Mouse (Mus musculus): ENCODE data around the gene Serping1.
"Not testable (repeated sequence)": the region's sequence is repeated elsewhere in the genome, so short reads cannot be mapped to it uniquely, and the experiment has no call there.

Gene Serping1

DNA sequence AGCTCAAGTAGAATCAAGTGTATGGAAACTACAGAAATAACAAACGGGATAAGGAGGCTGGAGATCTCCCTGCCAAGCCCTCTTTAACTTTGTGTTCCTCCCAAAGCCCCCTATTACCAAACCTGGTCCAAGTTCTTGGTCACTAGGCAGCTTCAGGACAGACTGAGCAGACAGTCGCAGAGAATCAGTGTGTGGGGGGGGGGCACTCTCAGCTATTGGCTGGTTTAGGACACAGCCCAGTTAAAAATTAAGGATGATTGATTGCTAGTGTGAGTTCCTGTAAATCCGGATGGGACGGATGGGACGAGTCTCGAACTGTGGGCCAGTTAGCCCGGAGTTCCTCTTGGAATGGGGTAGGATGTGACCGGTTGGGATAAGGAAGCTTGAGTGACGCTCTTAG is at the start of gene Serping1:
Gene Serping1, minus strand, starts transcription at position 204 of the 400 bp plus-strand sequence.
- DNase-seq (ENCODE audit: low spot score), result no peak

DNA sequence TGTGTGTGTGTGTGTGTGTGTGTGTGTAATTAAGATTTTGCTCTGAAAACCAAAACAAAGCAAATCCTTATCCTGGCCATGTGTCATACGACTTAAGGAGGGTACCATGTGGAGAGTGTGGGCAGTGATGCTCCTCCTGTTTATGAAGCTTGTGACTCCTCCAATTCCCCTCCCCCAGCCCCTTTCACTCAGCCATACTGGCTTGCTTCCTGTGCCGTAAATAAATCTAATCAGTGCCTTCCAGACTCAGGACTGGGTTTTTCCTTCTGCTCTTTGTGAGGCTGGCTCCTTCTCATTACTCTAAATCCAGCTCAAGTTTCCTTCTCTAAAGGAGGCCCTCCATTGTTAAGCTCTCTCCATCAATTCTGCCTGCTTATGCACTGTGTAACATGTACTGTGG is 48.0 kb upstream of the Serping1 start:
- no peak for DNase-seq (ENCODE audit: low spot score)

DNA sequence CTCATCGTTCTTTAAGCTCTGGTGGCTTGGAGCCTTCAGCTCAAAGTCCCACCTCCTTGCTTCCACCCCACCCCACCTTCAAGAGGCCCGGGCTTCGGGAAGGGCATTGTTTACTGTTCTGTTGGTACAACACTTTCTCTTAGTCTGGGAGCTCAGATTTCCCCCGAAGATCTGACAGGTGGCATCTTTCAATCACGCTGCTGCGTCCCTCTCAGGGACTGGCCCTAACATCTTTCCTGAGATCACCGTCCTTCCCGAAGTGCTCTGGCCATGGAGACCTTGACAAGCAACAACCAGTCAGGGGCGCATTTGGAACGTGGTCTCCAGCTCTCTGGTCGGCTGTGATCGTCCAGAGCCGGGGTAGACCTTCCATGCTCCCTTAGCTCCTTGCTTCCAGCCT is 47.3 kb upstream of the Serping1 start, which contains the start of gene Smtnl1:
Gene Smtnl1, minus strand, starts transcription at position 101 of the 400 bp plus-strand sequence.
- DNase-seq (ENCODE audit: low spot score), result no peak

DNA sequence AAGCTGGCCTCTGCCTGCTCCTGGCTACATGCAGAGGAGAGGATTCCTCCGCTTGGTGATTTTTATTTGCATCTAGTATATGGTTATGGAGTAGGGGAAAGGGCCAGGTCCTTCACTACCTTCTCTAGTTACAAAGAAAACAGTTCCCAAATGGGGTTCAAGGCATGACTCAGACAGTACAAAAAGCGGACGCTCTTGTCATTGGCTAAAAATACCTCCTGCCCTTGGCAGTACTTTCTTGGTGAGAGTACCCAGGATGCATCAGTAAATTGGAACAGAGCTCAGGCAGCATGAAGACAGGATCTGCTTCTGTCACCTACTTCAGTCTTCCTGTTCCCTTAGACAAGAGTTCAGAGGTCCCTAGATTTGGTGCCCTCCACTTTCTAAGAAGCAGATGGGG is 44.6 kb upstream of the Serping1 start:
- DNase-seq (ENCODE audit: low spot score), result no peak

DNA sequence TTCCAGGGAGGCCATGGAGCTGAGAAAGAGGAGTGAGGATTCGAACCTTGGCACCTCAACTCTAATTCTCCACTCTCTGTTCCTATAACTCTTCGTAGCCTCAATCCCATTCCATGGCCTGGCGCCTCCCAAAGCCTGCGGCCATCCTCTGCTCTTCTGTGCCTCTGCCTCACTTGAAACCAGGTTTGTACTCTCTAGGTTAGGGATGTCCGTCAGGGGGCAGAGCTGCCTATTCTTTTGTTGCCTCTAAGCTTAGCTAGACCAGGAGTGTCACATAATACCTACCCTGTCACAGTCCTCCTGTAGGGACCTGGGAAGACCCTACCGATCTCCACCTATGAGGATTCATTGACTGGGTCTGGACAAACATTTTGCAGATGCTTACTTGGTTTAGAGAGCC is 37.4 kb upstream of the Serping1 start:
- DNase-seq (ENCODE audit: low spot score), result no peak

DNA sequence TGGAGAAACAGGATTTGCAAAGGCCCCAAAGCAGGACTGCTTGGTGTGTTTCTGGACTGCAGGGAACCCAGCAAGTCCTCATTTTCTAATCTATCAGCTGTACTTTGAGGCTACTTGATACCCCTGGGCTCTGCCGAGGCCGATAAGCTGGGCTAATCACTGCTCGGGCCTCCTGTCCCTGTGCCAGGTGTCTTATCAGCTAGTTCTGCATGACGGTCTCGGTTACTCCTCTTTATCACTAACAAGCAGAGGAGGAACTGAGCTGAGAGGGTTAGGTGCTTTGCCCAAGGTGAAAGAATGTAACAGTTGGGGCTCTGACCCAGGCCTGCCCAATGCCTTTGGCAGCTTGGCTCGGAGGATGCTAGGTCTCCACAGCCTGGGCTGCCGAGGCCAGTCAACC is 36.6 kb upstream of the Serping1 start:
- DNase-seq (ENCODE audit: low spot score), result peak; percentile 13

DNA sequence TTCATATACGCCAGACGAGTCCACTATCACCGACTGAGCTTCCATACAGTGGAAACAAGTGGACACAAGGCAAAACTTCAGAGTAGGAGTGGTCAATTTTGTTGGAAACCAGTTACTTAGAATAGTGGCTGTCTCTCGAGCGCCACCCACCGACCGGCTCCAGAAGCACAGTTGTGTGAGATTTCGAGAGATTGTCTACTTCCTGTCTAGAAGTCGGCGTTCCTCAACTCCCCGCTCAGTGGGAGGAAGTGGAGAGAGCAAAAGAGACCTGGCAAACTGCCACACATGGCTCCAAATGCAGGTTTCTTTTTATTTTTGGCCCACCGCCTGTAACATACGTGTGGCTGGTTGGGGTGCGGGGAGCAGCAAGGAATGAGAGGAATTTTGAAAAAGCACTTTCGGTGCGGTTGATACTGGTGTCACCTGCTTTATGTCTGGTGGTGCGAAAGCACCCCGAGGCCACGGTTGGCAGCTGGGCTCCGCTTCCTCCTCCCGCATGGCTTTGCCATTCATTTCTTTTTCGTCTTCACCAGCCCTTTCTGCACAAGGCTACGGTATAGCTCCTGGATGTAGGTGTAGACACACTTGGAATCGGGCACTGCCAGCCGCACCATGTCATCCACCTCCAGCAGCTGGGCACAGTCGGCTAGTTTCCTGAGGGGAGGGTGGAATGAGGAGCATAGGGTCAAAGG is 35.8 kb upstream of the Serping1 start:
- DNase-seq (ENCODE audit: low spot score), result peak; percentile 88

DNA sequence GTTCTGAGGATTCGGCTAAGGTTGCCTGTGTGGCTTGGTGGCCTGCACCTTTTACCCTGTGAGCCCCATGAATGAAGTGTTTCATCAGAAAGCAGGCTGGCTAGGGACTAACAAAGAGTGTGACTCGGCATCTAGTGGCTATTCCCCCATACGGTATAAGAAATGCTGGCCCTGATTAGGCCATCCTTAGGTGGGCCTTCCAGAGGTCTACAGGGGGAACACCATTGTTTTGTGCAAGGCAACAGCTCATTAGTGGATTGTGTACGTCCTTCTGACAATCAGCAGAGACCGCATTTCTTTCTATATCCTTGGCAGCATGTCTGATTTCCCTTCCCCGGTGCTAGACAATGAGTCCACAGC is 35.3 kb upstream of the Serping1 start:
- no peak for DNase-seq (ENCODE audit: low spot score)

DNA sequence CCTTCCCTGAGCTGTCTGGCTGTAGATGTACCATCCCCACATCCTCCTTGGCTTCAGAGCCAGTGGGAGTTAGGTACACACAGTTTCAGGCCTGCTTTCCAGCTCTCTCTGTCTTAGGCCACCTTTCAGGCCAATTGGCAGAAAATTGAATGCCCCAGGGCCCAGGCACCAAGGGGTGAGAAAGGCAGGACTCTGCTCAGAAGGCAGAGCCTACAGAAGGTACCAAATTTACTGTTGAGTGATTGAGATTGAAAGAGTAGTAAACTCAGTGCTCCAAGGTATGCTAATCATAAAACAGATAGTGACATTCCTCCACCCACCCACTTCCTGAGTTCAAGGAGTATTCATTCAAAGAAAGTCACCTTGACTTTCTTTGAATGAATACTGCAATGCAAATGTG is 34.1 kb upstream of the Serping1 start:
- no peak for DNase-seq (ENCODE audit: low spot score)

DNA sequence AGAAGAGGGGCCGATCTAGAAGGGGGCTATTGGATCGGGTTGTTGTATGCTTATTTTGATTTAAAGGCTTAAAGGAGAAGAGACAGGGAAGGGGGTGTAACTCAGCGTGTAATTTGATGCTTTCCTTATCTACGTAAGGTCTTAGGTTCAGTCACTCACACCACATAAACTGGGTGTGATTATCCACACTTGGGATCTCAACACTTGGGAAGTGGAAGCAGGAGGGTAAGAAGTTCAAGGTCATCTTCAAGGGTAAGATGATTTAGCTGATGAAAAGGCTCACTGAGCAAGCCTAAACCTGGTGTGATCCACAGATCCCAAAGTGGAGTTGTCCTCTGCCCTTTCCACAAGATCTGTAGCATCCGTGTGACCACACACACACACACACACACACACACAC is 31.3 kb upstream of the Serping1 start:
- DNase-seq (ENCODE audit: low spot score), result no peak

DNA sequence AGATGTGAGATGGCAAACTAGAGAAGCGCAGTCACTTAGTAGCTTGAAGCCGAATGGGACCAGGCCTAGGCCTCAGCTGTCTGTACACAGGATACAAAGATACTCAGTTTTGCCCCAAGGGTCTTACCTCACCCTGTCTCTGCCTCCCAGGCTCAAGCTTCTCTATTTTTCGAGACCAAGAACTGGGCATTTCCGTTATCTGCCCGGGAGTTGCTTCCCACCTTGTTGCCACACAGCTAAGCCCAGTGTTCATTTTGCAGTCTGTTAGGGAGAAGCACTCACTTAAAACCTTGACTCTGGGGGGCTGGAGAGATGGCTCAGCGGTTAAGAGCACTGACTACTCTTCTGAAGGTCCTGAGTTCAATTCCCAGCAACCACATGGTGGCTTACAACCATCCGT is 28.7 kb upstream of the Serping1 start:
- no peak for DNase-seq (ENCODE audit: low spot score)

DNA sequence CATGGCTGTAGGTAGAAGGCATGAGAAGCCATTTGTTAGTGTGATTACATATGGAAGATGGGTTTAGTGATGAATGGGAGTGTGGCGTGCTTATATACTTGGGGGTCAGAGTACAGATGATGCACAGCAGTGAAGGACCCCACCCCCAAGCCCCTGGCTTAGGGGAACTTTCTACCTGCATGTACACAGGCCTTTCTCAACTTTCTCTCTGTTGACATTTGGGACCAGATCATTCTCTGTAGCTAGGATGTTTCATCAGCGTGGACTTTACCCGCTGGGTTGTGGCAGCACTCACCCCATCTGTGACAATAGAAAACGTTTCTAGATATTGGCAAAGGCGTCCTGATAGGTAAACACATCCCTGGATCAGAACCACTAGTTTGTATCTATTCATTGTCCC is 26.0 kb upstream of the Serping1 start:
- not testable (repeated sequence) for DNase-seq (ENCODE audit: low spot score)

DNA sequence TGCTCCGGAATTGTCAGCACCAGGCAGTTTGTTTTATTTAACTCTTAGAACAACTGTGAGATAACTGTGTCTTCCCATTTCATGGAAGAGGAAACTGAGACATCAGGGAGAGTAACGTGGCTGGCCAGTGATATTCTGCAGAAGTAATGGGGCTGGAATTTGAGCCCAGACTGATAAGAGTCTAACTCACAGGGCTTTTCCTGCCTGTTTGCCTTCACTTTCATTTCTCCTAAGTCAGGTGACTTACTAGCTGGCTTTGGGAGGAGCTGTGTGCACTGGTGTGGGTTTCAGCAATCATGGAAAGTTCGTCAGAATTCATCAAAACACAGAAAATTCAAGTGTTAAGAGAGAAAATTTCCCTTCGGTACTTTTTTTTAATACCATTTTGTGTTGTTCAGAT is 25.1 kb upstream of the Serping1 start:
- DNase-seq (ENCODE audit: low spot score), result no peak

DNA sequence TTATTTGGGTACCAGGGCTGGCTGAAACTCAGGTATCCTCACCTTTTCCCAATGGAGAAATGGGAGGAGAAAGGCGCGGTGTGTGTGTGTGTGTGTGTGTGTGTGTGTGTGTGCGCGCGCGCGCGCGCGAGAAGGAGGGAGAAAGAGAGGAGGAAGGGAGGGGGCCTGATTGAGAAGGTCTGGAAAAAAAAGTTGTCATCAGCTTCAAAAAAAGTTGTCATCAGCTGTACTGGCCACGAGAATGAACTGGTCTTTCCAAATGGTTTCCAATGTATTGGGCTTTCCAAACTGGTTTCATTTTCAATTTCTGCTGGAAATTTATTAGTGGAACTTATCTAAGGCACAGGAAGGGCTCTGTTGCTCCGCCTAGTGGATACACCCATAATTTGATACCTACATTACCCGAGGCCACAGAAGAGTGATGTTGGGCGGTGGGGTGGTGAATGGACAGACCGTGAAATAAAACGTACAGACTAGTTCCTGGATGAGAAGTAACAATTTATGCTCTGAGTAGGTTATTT is 23.9 kb upstream of the Serping1 start:
- DNase-seq (ENCODE audit: low spot score), result peak; percentile 52

DNA sequence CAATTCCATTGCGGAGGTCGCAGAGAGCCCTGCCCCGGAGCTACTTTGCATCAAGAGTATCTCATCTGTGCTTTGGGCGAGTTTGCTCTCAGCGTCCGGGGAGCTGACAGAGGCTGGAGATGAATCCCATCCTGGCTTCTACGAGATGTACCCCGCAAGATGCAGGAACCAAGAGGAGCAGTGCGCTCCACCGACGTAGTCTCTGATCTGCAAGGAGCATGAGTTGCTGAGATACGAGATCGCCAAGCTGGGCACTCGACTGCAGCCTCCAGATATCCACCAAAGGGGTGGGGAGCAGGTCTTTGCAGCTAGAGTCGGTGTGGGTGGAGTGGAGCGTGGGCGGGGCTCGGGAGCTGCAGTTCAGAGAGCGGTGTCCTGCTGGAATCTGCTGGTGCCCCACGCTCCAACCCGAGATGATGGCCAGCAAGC is 23.3 kb upstream of the Serping1 start, which contains the start of gene Ube2l6:
Gene Ube2l6, plus strand, starts transcription at position 336 of the 429 bp plus-strand sequence.
- DNase-seq (ENCODE audit: low spot score), result peak; percentile 38

DNA sequence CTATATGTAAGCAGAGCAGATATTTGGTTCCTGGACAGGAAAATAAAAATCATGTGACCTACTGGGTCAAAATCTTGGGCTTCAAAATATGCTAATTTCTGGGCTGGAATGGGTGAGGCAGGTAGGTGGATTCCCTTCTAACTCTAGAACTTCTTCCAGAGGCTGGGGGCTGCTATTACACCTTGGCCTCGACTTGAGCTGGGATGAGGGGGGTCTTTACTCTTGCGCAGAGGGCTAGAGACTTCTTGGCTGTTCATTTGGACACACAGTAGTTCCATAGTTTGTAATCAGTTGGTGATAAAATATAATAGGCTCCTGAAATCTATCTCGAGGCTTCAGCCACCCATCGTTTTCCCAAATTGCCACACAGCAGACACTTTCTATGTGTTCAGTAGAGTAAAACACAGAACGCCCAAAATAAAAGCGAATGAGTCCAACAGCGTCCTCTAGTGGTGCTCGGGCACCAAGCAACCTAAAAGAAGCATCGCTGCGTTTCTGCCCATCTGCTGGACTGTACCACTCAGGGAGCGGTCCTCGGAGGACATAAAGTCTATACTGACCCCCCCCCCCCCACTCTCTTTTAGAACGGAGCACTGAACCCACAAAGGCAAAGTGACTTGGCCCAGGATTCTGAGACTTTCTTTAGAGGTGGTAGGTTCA is 22.7 kb upstream of the Serping1 start:
- peak; percentile 81 for DNase-seq (ENCODE audit: low spot score)

DNA sequence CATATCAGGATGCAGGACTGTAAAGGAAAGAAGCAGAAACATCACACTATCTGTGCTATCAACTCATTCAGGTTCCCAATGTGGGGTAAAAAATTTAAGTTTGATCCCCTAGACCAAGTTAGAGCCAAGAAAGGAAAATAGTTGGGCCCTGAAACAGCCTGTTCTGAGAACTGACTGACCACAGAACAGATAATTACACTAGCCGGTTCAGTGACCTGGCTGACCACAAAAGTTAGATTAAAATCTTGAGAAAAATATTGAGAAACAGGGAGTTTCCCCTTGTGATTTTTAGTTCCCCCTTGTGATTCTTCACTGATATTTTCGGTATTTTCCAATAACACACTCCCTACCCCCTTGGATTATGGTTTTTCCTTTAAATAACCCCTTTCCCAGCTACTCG is 18.6 kb upstream of the Serping1 start:
- no peak for DNase-seq (ENCODE audit: low spot score)

DNA sequence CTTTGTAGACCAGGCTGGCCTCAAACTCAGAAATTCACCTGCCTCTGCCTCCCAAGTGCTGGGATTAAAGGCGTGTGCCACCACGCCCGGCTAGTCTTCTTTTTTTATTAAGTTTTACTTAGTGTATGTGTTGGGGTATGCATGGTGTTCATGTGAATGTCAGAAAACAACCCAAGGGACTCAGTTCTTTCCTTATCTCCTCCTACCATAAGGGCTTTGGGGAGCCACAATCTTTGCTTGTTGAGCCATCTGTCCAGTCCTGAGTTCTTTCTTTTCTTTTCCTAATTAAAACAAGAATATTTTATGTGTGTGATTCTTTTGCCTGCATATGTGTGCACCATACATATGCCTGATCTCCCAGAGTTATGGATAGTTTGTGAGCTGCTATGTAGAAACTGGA is 17.9 kb upstream of the Serping1 start:
- no peak for DNase-seq (ENCODE audit: low spot score)

DNA sequence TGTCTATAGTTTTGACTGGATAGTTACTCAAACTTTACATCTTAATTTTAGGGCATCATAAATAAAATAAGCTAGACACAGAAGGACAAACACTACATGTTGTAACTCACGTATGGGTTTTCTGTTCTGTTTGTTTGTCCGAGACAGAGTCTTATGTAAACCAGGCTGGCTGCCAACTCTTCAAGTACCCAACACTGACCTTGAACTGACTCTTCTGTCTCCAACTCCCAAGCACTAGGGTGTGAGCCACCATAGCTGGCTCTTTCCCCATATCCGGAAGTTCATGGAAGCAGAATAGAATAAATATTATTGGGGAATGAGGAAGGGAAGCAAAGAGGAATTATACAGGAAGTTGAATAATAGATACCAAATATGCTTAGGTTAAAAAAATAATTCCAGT is 17.3 kb upstream of the Serping1 start:
- no peak for DNase-seq (ENCODE audit: low spot score)

DNA sequence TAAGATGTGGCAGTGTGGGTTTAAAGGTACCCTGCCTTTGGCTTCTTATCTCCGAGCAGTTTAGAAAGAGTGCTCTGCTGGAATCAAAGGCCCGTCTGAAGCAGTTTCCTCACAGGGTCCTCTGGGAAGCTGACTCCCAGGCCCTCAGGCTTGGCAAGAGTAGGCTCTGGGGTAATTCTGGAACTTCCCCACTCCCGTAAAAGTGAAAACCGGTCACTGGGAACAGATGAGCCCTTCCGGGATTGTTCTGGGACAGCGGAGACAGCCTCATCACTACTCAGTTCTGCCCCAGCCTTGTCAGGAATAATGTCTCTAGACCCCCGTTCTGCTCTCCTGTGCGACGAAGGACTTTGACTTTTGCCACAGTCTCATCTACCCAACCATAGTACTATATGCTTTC is 15.2 kb upstream of the Serping1 start:
- DNase-seq (ENCODE audit: low spot score), result no peak

DNA sequence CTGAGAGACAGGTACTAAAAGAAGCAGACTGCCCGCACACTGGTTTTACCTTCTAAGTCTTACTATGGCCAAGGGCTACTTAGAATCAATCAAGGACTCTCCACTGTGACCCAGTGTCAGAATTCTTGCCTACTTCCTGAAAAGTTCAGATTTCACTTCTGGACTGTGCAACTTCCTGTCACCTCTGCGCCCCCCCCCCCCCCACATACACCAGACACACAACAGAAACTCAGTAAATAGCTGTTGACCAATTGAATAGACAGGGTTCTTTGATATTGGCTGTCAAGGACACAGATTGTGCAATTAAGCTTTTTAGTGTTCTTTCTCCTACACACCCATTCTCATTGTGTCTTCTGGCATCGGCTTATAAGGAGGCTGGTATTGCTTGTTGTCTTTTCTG is 13.1 kb upstream of the Serping1 start:
- no peak for DNase-seq (ENCODE audit: low spot score)

DNA sequence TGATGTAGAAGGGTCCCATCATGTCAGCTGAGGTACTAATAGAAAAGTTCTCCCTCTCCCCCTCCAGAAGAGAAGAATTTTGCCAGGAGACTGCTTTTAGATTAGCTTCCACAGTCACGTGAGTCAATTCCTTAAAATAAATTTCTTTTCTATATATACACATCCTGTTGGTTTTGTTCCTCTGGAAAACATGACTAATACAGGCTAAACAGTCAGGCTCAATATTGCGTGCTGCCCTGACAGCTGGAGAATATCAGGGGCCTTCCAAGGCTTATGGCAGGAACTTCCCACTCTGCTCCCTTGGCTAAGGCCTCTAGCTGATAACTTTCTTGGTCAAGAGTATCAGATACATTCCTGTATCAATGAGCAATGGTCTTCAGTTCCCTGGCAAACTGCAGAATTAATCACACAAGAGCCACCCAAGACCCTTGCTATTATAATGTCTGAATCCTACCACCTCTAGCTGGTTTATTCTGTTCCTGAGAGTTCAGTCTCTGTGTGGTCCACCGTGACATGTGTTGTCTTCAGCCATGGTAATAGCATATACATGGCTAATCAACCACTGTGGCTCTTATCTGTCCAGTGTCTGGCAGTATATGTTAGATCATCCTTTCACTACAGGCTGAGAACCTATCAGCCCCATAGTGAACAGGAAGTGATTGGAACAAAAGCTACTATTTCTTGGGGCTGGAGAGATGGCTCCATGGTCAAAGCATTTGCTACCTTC is 8.8 kb upstream of the Serping1 start:
- DNase-seq (ENCODE audit: low spot score), result no peak

DNA sequence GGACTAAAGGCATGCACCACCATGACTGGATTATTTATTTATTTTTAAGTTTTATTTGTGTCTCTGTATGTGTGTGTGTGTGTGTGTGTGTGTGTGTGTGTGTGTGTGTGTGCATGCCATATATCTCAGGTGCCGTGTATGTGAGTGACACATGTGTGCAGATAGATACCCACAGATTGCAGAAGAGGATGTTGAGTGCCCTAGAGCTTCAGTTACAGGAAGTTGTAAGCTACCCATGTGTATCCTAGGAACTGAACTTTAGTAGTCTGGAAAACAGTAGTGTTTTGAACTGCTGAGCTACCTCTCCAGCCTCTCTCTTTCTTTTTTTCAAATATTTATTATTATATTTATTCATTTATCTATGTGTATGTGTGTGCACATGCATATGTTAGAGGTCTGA is 8.1 kb upstream of the Serping1 start:
- DNase-seq (ENCODE audit: low spot score), result no peak
